Mouse (Mus musculus): Measurements from ENCODE around the gene Exph5. TPM values are rescaled to one million over a fixed set of nuclear protein-coding genes. Genes with fewer than 3 reads are reported as not detected.

Gene Exph5
- total RNA-seq, 2 experiments from 2014 or later: 26.1 to 27.9 TPM

- intact Hi-C loops (cut with DNase I): no loop called here
- DNase-seq (ENCODE audit: low spot score in 2 of 2): no peak
These were observed 44.9 kb downstream of the Exph5 start for GRCm38 (mm10) chr9:53346402-53346801.

GRCm38 (mm10) chr9:53349211-53349610, 47.7 kb downstream of the Exph5 start:
- no peak for DNase-seq (ENCODE audit: low spot score in 2 of 2)
- intact Hi-C loops (cut with DNase I): no loop called here

GRCm38 (mm10) chr9:53350331-53350730, 48.9 kb downstream of the Exph5 start:
- no peak for DNase-seq (ENCODE audit: low spot score in 2 of 2)
- intact Hi-C loops (cut with DNase I): no loop called here

GRCm38 (mm10) chr9:53351899-53352298, 50.4 kb downstream of the Exph5 start:
- DNase-seq (ENCODE audit: low spot score in 2 of 2): peak in 1 of 2 experiments; percentile 51
- intact Hi-C loops (cut with DNase I): no loop called here

GRCm38 (mm10) chr9:53353161-53353560, 51.7 kb downstream of the Exph5 start:
- DNase-seq (ENCODE audit: low spot score in 2 of 2): no peak
- intact Hi-C loops (cut with DNase I): no loop called here

GRCm38 (mm10) chr9:53356219-53357155, 55.0 kb downstream of the Exph5 start:
- intact Hi-C loops (cut with DNase I): no loop called here
- no peak for DNase-seq (ENCODE audit: low spot score in 2 of 2)

- intact Hi-C loops (cut with DNase I): no loop called here
- no peak for DNase-seq (ENCODE audit: low spot score in 2 of 2)
These were observed 69.9 kb downstream of the Exph5 start for GRCm38 (mm10) chr9:53371339-53371738.

- DNase-seq (ENCODE audit: low spot score in 2 of 2): no peak
These were observed 74.4 kb downstream of the Exph5 start for GRCm38 (mm10) chr9:53375907-53376306.

GRCm38 (mm10) chr9:53376820-53377219, 75.3 kb downstream of the Exph5 start:
- intact Hi-C loops (cut with DNase I): no loop called here
- no peak for DNase-seq (ENCODE audit: low spot score in 2 of 2)

More at GRCm38 (mm10) chr9:53375907-53376306, 74.4 kb downstream of the Exph5 start:
- intact Hi-C loops (cut with DNase I): no loop called here

- DNase-seq (ENCODE audit: low spot score in 2 of 2): no peak
- intact Hi-C loops (cut with DNase I): no loop called here
These were observed 76.1 kb downstream of the Exph5 start for GRCm38 (mm10) chr9:53377597-53377996.

- intact Hi-C loops (cut with DNase I): no loop called here
- DNase-seq (ENCODE audit: low spot score in 2 of 2): no peak
These were observed 76.7 kb downstream of the Exph5 start for GRCm38 (mm10) chr9:53378171-53378570.

GRCm38 (mm10) chr9:53380595-53380994, 79.1 kb downstream of the Exph5 start:
- no peak for DNase-seq (ENCODE audit: low spot score in 2 of 2)

GRCm38 (mm10) chr9:53381113-53381615, 79.7 kb downstream of the Exph5 start:
- peak in 1 of 2 experiments; percentile 8 for DNase-seq (ENCODE audit: low spot score in 2 of 2)
- intact Hi-C loops (cut with DNase I): loop anchor here (1.0 to 5.0 kb wide), 3 partner anchors 18 to 124 kb away; no protein-coding TSS in a partner anchor

More at GRCm38 (mm10) chr9:53380595-53380994, 79.1 kb downstream of the Exph5 start:
- intact Hi-C loops (cut with DNase I): loop anchor here (5.0 kb wide), 2 partner anchors 38 to 123 kb away; no protein-coding TSS in a partner anchor

- intact Hi-C loops (cut with DNase I): loop anchor here (2.0 to 5.0 kb wide), 3 partner anchors 42 to 127 kb away; no protein-coding TSS in a partner anchor
- DNase-seq (ENCODE audit: low spot score in 2 of 2): peak; percentile 81 to 96
These were observed 82.7 kb downstream of the Exph5 start, which contains the start of gene Kdelc2 for GRCm38 (mm10) chr9:53383951-53384866. Gene Kdelc2, plus strand, starts transcription at chr9:53384025.

GRCm38 (mm10) chr9:53384873-53385272, 83.4 kb downstream of the Exph5 start:
- intact Hi-C loops (cut with DNase I): loop anchor here (2.0 to 5.0 kb wide), 3 partner anchors 43 to 128 kb away; no protein-coding TSS in a partner anchor
- DNase-seq (ENCODE audit: low spot score in 2 of 2): no peak

- intact Hi-C loops (cut with DNase I): no loop called here
- DNase-seq (ENCODE audit: low spot score in 2 of 2): no peak
These were observed 86.0 kb downstream of the Exph5 start for GRCm38 (mm10) chr9:53387431-53387830.

- intact Hi-C loops (cut with DNase I): no loop called here
- no peak for DNase-seq (ENCODE audit: low spot score in 2 of 2)
These were observed 87.6 kb downstream of the Exph5 start for GRCm38 (mm10) chr9:53389109-53389508.

GRCm38 (mm10) chr9:53390136-53390535, 88.7 kb downstream of the Exph5 start:
- intact Hi-C loops (cut with DNase I): no loop called here
- DNase-seq (ENCODE audit: low spot score in 2 of 2): no peak

GRCm38 (mm10) chr9:53397685-53398387, 96.4 kb downstream of the Exph5 start:
- intact Hi-C loops (cut with DNase I): loop anchor here (1.0 kb wide), 2 partner anchors 141 to 144 kb away; no protein-coding TSS in a partner anchor
- DNase-seq (ENCODE audit: low spot score in 2 of 2): peak in 1 of 2 experiments; percentile 60
